Mouse (Mus musculus) telencephalon, adult 2 months (tissue): ENCODE results near the gene Psmb8.
"Not testable (repeated sequence)": the region's sequence is repeated elsewhere in the genome, so short reads cannot be mapped to it uniquely, and the experiment has no call there.

ENCODE experiments used
- DNase-seq: peaks from one replicate; pipeline ENCODE4 v3.0.0-alpha.2; 2011; ENCODE audit warnings: low read depth, low spot score

Psmb8 gene

DNA sequence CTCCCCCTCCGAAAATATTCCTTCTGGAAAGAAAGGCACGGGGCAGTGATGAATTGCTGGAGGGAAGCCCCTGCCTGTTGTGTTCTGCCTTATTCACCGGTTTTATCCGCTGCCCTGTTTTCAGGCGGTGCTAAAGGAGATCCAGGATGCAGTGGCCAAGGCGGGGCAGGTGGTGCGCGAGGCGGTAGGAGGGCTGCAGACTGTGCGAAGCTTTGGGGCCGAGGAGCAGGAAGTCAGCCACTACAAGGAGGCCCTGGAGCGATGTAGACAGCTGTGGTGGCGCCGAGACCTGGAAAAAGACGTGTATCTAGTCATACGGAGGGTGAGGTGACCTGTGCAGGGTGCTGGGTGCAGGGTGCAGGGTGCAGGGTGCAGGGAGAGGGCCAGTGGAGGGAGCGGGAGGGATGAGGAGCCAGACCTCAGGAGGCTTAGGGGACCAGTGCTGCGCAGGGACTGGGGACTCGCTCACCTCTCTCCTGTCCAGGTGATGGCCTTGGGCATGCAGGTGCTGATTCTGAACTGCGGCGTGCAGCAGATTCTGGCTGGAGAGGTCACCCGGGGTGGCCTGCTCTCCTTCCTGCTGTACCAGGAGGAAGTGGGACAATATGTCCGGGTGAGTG lies 14.3 kb downstream of the Psmb8 start:
- no peak for DNase-seq

DNA sequence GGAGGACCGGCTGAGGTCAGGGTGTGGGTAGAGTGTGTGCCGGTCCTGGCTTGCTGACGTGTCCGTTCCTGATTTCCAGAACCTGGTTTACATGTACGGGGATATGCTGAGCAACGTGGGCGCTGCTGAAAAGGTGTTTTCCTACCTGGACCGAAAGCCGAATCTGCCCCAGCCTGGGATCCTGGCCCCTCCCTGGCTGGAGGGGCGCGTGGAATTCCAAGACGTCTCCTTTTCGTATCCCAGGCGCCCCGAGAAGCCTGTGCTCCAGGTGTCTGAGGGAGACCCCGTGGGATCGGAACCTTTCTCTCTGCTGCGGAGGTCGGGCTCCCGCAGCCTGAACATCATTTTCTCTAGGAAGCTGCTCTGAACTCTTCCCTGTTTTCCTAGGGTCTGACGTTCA lies 16.4 kb downstream of the Psmb8 start:
- DNase-seq, result no peak

DNA sequence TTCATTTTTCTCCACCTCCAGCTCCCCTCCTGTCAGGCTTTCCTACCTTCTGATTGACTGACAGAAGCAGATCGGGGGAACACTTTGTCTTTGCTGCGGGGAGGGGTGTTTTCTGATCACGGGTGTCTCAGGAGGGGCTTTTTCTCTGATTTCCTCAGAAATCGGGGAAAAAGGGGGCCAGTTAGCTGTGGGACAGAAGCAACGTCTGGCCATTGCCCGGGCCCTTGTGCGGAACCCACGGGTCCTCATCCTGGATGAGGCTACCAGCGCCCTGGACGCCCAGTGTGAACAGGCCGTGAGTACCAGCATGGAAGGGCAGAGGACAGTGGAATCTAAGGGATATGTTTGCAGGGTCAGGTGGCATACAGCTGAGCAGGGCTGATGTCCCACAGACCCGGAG lies 17.7 kb downstream of the Psmb8 start:
- no peak for DNase-seq

DNA sequence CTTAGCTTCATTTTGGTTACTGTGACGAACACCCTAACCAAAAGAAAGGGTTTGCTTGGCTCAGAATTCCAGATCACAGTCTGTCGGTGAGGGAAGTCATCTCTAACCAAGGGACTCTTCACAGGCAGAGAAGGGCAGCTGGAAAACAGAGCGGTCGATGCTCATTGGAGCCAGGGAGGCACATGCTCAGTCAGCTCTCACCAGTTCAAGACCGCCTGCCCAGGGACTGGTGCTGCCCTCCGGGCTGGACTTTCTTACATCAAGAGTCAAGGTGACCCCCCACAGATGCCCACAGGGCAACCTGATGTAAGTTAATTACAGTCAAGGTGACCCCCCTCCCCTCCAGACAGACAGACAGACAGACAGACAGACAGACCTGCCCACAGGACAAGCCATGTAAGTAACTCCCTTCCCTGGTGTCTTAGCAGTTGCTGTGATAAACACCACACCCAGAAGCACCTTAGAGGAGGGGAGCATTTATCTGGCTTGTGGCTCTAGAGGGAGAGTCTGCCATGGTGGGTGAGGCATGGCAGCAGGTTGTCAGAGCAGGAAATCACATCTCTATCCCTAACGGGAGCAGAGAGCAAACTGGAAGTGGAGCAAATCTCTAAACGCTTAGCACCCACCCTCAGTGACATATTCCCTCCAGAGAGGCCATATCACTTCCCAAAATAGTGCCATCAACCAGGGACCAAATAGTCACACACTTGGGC lies 19.9 kb downstream of the Psmb8 start:
- no peak for DNase-seq

DNA sequence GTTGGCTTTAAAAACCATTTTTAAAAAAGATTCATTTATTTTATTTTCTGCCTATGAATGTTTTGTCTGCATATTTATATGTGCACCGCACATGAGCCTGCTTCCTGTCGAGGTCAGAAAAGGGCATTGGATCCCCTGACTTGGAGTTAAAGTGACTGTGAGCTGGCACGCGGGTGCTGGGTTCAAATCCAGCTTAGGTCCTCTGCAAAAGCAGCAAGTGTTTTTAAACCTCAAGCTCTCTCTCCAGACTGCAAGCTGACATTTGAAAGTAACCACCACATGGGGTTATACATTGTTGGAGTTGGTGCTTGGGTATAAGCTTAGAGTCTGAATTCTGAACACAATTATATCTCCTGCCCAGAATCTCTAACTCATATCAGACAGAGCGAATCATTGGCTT lies 20.5 kb downstream of the Psmb8 start:
- no peak for DNase-seq

DNA sequence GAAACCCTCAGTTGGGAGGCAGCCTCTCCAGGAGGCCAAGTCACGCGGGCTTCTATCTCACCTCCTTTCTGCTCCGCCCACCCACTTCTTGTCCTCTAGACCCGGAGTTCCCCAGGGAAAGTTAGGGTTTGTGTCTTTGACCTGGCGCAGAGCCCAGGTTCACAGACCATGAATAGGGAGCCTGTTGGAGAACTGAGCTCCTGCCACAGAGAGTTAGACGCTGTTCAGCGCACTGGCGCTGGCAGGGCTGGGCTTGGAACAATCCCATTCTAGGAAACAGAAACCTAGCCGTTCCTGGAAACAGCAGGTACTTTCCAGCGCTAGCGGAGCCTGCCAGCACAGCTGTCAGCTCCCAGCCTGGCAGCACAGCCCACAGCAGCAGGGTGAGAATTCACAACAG lies 21.2 kb downstream of the Psmb8 start:
- DNase-seq, result no peak

DNA sequence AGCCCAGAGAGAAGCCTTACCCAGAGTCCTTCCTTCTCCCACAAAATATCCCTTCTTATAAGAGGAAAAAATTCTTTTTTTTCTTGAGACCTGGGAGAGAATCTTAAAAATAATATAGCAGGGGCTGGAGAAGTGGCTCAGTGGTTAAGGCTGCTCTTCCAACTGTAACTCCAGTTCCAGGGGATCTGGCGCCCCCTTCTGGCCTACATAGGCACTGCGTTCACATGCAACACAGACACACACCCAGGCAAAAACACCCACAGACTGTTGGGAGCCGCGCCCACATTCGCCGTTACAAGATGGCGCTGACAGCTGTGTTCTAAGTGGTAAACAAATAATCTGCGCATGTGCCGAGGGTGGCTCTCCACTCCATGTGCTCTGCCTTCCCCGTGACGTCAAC lies 21.6 kb downstream of the Psmb8 start:
- DNase-seq, result not testable (repeated sequence)

DNA sequence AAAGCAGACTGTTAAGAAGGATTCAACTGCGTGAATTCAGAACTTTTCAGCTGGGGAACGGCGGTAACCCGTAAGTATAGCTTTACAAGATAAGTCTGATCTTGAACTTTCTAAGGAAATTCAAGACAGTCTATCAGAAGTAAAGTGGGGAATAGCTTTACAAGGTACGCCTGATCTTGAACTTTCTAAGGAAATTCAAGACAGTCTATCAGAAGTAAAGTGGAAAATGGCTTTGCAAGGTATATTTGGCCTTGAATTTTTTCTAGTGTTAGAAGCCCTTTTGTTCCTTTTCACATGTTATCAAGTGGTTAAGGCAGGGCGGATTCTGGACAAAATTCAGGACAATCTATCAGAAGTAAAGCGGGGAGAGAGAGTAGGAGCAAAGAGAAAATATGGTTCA lies 22.3 kb downstream of the Psmb8 start:
- not testable (repeated sequence) for DNase-seq

DNA sequence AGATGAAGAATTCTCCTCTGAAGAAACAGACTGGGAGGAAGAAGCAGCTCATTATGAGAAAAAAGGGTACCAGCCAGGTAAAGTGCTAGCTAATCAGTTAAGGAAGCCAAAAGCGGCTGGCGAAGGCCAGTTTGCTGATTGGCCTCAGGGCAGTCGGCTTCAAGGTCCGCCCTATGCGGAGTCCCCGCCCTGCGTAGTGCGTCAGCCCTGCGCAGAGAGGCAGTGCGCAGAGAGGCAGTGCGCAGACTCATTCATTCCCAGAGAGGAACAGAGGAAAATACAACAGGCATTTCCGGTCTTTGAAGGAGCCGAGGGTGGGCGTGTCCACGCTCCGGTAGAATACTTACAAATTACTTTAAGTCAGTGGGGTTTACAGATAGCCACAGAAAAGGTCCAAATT lies 22.9 kb downstream of the Psmb8 start:
- not testable (repeated sequence) for DNase-seq

DNA sequence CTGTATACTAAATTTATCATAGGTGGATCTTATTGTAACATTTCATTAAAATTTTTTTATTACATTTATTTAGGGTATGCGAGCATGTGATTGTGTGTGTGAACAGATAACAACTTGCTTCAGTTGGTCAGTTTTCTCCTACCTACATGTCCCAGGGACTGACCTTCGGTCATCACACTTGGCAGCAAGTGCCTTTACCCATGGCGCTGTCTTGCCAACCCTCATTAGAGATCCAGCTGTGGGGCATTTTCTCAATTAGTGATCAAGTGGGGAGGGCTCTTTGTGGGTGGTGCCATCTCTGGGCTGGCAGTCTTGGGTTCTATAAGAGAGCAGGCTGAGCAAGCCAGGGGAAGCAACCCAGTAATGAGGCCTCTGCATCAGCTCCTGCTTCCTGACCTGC lies 27.3 kb downstream of the Psmb8 start:
- no peak for DNase-seq

DNA sequence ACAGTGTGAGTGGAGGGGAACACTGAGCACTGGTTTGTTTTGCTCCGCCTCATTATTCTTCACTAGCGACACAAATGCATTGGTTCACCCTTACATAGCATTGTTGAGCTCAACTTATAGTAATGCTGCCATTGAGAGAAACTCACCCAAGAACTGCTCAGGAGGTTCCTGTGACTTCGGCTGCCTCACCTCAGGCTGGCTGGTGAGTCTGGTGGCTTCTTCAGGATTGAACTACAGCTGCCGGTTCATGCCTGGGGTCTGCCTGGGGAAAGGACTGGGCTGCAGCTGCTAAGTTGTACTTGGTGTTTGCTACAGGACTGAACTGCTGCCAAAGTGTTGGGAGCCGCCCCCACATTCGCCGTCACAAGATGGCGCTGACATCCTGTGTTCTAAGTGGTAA lies 27.9 kb downstream of the Psmb8 start:
- DNase-seq, result no peak

DNA sequence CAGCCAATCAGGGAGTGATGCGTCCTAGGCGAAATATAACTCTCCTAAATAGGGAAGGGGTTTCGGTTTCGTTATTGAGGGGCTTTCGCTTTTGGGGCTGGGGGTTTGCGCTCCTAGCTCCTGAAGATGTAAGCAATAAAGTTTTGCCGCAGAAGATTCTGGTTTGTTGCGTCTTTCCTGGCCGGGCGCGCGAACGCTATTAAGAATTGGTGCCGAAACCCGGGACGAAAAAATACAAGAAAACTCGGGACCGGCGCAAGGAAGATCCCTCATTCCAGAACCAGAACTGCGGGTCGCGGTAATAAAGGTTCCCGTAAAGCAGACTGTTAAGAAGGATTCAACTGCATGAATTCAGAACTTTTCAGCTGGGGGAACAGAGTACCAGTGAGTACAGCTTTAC lies 28.4 kb downstream of the Psmb8 start:
- DNase-seq, result not testable (repeated sequence)

DNA sequence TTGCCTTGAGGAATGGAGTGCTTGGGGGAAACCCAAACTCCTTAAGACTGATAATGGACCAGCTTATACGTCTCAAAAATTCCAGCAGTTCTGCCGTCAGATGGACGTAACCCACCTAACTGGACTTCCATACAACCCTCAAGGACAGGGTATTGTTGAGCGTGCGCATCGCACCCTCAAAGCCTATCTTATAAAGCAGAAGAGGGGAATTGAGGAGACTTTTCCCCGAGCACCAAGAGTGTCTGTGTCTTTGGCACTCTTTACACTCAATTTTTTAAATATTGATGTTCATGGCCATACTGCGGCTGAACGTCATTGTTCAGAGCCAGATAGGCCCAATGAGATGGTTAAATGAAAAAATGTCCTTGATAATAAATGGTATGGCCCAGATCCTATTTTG lies 33.5 kb downstream of the Psmb8 start:
- not testable (repeated sequence) for DNase-seq

DNA sequence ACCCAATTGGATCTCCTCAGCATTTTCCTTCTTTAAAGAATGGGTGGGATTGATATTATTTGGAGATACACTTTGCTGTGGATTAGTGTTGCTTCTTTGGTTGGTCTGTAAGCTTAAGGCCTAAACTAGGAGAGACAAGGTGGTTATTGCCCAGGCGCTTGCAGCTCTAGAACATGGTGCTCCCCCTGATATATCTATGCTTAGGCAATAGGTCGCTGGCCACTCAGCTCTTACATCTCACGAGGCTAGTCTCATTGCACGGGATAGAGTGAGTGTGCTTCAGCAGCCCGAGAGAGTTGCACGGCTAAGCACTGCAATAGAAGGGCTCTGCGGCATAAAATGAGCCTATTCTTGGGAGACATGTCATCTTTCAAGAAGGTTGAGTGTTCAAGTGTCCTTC lies 34.5 kb downstream of the Psmb8 start:
- not testable (repeated sequence) for DNase-seq

DNA sequence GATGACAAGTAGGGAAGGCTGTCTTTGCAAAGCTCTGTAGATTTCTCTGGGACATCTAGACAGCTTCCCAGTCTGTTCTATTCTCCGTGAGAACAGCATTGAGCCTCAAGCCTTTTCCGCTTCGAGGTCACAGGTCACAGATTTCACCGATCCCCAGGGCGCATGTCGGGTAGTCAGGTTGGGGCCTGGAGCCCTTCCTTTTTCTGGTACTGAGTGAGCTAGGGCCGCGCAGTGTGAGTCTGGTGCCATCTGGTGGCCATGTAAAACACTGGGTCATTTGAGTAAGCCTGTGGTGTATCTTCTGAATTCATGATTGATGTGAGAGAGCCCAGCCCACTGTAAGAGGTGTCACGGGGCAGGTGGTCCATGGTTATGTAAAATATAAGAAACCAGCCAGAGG lies 37.4 kb downstream of the Psmb8 start:
- no peak for DNase-seq

DNA sequence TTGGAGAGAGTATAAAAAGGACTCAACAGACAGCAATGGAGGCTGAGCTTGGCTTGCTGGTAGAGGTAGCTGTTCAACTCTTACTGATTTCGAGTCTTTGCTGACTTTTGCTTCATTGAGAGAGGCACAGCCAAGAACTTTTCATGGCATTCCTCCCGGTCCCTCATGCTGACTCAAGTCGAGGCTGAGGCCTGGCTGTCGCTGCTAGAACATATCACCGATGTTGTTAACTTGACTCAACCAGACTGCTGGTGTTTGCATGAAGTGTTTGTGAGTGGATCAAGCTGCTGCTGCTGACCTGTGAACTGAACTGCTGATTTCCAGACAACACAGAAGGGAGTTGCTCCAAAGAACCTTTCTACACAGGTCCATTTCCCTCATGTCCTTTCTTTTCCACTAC lies 39.2 kb downstream of the Psmb8 start:
- DNase-seq, result no peak

DNA sequence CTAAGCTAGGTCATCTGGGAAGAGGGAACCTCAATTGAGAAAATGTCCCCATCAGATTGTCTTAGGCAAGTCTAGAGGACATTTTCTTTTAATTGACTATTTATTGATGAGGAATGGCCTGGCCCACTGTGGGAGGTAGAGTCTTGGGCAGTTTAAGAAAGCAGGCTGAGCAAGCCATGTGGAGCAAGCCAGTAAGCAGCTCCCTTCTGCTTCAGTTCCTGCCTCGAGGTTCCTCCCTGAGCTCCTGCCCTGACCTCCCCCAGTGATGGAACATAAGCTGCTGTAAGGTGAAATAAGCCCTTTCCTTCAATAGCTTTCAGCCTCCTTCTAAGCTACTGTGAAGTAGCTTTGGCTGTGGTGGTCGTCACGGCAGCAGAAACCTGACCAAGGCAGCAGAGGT lies 40.2 kb downstream of the Psmb8 start:
- DNase-seq, result no peak

DNA sequence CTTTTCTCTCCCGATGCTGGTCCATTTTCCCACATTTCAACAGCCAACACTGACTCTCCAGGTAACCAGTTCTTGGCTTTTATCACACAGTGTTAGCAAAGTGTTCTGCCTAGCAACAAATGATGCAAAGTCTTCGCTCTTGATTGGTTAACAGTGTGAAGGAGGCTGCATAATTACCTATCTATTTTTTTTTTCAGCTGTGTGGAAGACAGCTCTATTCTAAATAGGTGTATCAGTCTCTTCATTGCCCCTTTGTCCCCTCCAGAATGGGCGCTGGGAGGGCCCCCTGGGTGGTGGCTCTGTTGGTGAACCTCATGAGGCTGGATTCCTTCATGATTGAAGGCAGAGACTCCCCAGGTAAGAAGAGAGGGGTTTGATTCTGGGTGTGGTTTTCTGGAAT lies 41.2 kb downstream of the Psmb8 start, which contains the start of gene H2-Ob:
Gene H2-Ob, plus strand, starts transcription at position 198 of the 400 bp plus-strand sequence.
- DNase-seq, result no peak

DNA sequence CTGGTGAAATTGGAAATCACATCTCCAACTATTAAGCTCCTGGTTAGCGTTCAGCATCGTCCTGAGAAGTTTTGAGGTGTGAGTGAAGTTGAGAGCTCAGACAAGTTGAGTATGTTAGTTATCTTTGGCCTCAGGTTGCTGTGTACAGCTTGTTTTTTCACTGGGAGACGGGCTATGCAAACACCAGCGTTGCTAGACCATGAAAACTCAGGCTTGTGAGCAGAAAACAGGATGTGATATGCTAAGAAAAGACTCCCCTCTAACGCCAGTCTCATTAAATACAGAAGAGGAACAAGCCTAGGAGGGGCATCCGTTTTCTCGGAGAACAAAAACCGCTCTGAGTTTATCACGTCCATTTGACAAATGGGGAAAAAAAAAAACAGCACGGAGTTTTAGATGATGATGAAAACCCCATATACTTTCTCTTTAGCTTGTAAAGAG lies 42.1 kb downstream of the Psmb8 start:
- DNase-seq, result no peak

DNA sequence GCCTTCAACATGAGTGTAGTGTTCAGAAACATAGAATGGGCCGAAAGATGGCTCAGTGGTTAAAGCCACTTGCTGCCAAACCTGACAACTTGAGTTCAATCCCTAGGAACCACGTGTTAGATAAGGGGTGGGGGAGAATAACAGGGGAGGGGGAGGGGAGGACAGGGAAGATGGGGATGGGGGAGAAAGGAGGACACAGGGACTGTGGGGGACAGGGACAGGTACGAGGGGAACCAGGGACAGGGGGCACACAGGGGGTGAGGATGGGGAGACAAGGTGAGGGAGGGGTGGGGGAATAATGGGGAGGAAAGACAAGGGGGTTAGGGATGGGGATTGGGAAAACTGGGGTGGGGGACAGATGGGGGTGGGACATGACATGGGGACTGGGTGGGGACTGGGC lies 42.8 kb downstream of the Psmb8 start:
- no peak for DNase-seq

DNA sequence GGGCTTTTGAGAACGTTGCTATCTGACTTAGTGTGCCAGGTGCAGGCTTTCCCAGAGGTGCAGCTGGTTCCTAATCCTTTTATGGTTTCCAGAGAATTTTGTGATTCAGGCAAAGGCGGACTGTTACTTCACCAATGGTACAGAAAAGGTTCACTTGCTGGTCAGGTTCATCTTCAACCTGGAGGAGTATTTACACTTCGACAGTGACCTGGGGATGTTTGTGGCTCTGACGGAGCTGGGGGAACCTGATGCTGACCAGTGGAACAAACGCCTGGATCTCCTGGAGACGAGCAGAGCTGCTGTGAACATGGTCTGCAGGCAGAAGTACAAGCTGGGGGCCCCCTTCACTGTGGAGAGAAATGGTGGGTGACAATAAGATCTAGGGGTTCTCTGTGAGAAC lies 43.4 kb downstream of the Psmb8 start:
- DNase-seq, result no peak

DNA sequence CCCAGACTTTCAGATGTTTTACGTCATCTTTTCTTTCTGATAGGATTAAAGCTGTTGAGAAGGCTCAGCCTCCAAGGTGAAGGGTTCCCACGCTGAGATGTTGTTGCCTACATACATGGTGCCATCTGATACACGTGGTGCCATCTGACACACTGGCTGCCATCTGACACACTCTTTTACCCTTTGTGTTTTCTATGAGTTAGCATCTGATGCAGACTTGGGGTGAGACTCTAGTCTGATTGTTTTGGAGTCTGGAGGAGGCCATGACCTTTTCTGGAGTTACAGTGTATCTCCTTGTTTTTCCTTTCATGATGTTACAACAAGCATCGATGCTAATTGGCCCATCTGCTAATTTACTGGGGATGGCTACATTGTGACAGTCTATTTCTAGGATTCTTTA lies 47.1 kb downstream of the Psmb8 start:
- no peak for DNase-seq

DNA sequence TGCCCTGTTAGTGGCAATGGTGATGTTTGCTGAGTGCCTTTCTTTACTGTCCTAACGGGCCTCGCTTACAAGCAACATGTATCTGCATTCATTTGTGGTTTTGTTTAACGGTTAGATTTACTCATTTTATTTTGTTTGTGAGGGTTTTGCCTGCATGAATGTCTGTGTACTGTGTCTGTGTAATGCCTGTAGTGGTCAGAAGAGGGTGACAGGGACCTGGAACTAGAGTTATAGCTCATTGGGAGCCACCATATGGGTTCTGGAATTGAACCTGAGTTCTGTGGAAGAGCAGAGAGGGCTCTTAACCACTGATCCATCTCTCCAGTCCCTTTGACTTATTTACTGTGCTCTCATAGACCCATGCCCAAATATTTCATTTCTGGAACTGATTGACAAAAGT lies 49.5 kb downstream of the Psmb8 start:
- DNase-seq, result no peak

DNA sequence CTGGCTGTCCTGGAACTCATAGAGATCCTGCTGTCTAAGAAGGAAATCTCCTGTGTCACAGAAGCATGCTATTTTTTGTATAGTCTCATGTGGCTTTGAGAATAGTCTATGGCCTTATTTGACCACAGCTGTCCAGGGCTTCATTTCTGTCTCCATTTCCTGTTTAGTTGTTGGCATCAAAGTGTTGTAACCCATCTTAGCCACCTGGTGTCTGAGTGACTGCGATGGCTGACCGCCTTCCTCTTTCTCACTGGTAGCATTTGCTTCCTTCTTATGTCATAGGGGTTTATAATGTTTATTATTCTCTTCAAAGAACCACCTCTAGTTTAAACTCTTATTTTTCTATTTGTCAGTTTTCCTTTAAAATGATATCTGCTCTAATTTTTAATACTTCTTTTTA lies 51.2 kb downstream of the Psmb8 start:
- DNase-seq, result no peak
